Mouse (Mus musculus): ENCODE data around the gene Dock2. TPM values are rescaled to one million over a fixed set of nuclear protein-coding genes. Genes with fewer than 3 reads are reported as not detected.

Gene Dock2
- total RNA-seq, 1 experiment from 2014 or later: 177 TPM

DNA sequence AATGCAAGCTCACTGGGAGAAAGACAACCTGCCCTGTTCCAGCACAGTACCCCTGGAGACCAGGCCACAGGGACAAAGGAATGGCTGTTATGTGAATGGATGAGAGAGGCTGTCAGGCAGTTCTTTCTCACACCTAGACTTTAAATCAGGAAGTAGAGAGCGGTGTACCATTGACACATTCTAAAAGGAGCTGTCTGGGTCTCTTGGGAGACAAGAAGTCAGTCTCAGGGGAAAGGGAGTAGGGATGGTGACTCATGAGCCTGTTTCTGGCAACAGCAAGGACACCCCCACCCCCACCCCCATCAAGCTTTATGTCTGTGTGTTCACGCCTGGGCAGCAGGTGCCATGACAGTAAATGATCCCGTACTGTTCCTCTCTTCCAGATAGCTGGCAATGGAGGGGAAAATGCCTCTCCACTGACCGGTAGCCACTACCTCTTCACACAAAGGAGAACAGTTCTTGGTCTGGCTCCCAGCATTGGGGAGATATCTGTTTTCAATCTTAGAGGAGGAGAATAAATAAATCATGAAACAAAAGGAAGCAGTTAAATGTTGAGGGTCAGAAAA, 439.9 kb downstream of the Dock2 start:
- no peak for ATAC-seq (replicated peaks in 1 of 2; ENCODE audit: insufficient read depth in 1 of 2, low FRiP score in 2 of 2, low TSS enrichment in 1 of 2, low read depth in 1 of 2, poor library complexity in 2 of 2, severe bottlenecking in 2 of 2)

DNA sequence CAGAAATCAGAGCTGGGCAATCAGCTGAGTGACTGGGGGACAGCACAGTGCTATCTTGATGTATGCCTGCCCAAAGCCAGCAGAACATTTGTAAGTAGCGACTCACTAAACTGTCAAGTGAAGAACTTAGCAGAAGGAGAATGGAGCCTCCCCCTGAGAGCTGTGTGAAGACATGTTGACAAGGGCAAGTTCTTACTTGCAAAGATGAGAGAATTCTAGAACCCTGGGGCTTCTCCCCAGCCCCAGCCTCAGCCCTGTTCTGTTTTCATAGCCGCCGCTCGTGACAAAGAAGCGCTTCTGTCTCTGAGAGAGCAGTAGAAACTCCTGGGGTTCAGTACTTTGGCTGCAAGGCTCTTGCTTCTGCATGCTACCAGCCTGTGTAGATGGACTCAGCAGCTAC, 444.0 kb downstream of the Dock2 start:
- ATAC-seq (replicated peaks in 1 of 2; ENCODE audit: insufficient read depth in 1 of 2, low FRiP score in 2 of 2, low TSS enrichment in 1 of 2, low read depth in 1 of 2, poor library complexity in 2 of 2, severe bottlenecking in 2 of 2): no peak

- ATAC-seq (replicated peaks in 1 of 2; ENCODE audit: insufficient read depth in 1 of 2, low FRiP score in 2 of 2, low TSS enrichment in 1 of 2, low read depth in 1 of 2, poor library complexity in 2 of 2, severe bottlenecking in 2 of 2): no peak
Measured at GRCm38 (mm10) chr11:34337907-34338306, 445.8 kb downstream of the Dock2 start.

DNA sequence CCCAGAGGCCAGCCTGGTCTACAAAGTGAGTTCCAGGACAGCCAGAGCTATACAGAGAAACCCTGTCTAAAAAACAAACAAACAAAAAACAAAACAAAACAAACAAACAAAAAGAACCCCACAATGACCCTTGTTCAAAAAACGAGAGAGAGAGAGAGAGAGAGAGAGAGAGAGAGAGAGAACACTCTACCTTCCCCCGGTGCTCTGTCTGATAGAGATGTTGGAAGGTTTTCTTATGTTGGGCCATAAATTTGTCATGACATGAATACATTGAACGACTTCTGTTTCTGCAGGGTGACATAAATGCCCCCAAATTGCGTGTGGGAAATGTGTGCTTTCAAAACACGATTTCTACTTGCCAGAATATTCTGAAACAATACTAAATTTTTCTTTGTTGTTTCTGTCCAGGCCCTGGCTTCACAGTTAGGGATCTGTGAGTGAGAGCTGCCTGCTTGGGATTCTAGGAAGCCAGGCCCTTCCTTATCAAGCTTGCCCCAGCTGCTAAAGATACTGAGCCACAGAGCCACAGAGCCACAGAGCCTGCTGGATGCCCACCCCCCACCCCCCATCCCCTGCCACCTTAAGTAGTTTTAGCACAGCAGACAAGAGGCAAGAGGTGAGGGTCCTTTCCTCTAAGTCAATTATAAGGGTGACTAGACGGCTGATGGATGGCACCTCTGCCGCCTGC, 451.2 kb downstream of the Dock2 start:
- ATAC-seq (replicated peaks in 1 of 2; ENCODE audit: insufficient read depth in 1 of 2, low FRiP score in 2 of 2, low TSS enrichment in 1 of 2, low read depth in 1 of 2, poor library complexity in 2 of 2, severe bottlenecking in 2 of 2): no peak

DNA sequence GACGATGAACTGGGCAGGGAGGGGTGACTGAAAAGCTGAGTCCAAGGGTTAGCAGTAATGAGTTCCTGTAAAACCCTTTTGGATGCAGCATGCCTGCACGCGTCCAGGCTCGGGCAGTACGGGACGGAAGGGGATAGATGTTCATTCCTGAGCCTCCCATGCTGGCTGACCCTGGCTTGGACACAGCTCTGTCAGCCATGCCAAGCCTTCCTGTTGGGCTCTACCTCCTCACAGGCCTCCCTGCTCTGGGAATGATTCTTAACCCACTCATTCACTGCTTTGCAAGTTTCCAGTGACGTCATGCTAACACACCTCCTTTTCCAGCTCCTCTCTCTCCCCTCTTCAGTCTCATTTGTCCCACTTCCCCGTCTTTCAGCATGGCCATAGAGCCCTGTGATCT, 460.0 kb downstream of the Dock2 start:
- no peak for ATAC-seq (replicated peaks in 1 of 2; ENCODE audit: insufficient read depth in 1 of 2, low FRiP score in 2 of 2, low TSS enrichment in 1 of 2, low read depth in 1 of 2, poor library complexity in 2 of 2, severe bottlenecking in 2 of 2)

GRCm38 (mm10) chr11:34319282-34319681, 464.4 kb downstream of the Dock2 start:
- ATAC-seq (replicated peaks in 1 of 2; ENCODE audit: insufficient read depth in 1 of 2, low FRiP score in 2 of 2, low TSS enrichment in 1 of 2, low read depth in 1 of 2, poor library complexity in 2 of 2, severe bottlenecking in 2 of 2): no peak

DNA sequence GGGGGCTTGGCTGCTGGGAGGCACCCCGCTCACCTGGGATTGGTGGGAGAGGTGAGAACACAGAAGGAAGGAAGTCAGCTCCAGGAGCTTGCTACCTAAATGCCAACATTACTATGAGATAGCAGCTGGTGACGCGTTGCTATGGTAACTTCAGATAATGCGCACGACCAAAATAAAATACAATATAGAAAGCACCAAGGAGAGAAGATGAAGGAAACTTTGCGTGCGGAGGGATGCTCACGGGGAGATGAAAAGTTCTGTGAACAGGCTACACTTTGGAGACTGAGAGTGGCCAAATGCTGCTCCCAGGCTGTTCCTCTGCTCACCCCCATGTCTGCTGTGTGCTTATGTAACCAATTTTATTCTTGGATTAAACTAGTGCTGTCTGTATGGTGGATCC, 466.7 kb downstream of the Dock2 start:
- no peak for ATAC-seq (replicated peaks in 1 of 2; ENCODE audit: insufficient read depth in 1 of 2, low FRiP score in 2 of 2, low TSS enrichment in 1 of 2, low read depth in 1 of 2, poor library complexity in 2 of 2, severe bottlenecking in 2 of 2)

DNA sequence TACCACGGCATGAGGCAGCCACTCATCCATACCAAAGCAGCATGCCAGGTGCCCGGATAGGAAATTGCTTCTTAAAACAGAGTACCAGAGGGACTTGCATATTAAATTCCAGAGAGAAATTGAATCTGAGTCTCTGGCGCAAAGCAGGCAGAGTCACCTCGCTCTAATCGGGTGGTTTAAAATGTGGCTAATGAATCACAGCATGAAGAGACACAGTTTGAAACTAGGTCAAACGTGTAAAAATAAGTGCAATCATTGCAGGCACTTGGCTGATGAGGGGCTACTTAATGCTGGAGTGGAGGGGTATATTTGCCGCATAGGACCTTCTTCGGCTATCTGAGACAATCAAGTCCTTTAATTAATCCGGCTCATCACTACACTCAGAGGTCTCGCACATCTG, 467.5 kb downstream of the Dock2 start:
- ATAC-seq (replicated peaks in 1 of 2; ENCODE audit: insufficient read depth in 1 of 2, low FRiP score in 2 of 2, low TSS enrichment in 1 of 2, low read depth in 1 of 2, poor library complexity in 2 of 2, severe bottlenecking in 2 of 2): no peak

GRCm38 (mm10) chr11:34315383-34315782, 468.3 kb downstream of the Dock2 start:
- ATAC-seq (replicated peaks in 1 of 2; ENCODE audit: insufficient read depth in 1 of 2, low FRiP score in 2 of 2, low TSS enrichment in 1 of 2, low read depth in 1 of 2, poor library complexity in 2 of 2, severe bottlenecking in 2 of 2): no peak

DNA sequence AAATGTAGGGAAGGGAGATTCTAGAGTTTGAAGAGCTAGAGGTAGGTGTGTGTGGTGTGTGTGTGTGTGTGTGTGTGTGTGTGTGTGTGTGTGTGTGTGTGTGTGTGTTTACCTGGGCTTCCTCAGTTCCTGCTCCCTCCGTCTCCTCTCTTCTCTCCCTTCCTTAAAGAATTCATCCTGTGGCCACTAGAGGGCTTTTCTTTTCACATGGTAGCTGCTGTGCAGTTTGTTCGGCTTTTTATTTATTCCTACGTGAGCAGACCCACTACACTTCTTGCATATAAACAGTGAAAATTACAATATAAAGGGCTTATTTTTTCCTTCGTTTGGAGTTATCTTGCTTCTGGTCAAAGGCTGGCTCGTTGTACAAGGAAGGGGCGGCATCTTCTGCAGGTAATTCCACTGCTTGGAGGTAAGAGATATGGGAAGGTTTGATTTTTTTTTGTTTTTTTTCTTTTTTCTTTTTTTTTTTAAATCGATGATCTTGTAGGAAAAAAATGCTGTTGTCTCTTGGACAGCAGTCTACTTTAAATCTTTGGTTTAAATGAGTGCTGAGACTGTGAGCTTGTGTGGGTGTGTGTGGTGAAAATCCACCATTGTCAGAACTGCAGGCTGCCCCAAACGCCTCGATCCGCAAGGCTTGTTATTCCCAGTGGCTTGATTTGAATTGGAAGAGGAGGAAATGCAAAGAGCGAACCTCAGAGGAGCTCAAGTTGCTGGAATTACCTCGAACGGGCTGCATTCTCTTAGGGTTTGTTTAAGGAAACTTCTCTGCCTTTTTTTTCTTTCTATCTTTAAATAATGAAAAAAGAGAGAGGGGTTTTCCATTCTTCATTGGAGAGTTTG, 468.9 kb downstream of the Dock2 start, which contains the start of gene Fam196b:
Gene Fam196b, plus strand, starts transcription at position 289 of the 846 bp plus-strand sequence.
- peak; percentile 49 to 66; a peak in 2 of 4 replicates for ATAC-seq (replicated peaks in 1 of 2; ENCODE audit: insufficient read depth in 1 of 2, low FRiP score in 2 of 2, low TSS enrichment in 1 of 2, low read depth in 1 of 2, poor library complexity in 2 of 2, severe bottlenecking in 2 of 2)

- no peak for ATAC-seq (replicated peaks in 1 of 2; ENCODE audit: insufficient read depth in 1 of 2, low FRiP score in 2 of 2, low TSS enrichment in 1 of 2, low read depth in 1 of 2, poor library complexity in 2 of 2, severe bottlenecking in 2 of 2)
Measured at GRCm38 (mm10) chr11:34312208-34312607, 471.5 kb downstream of the Dock2 start.

GRCm38 (mm10) chr11:34311717-34312116, 472.0 kb downstream of the Dock2 start:
- ATAC-seq (replicated peaks in 1 of 2; ENCODE audit: insufficient read depth in 1 of 2, low FRiP score in 2 of 2, low TSS enrichment in 1 of 2, low read depth in 1 of 2, poor library complexity in 2 of 2, severe bottlenecking in 2 of 2): 0 out of 4 replicates have a peak, but pooled peaks of 1 of the 2 experiments have one; percentile 36

- no peak for ATAC-seq (replicated peaks in 1 of 2; ENCODE audit: insufficient read depth in 1 of 2, low FRiP score in 2 of 2, low TSS enrichment in 1 of 2, low read depth in 1 of 2, poor library complexity in 2 of 2, severe bottlenecking in 2 of 2)
Measured at GRCm38 (mm10) chr11:34309360-34309759, 474.3 kb downstream of the Dock2 start.

GRCm38 (mm10) chr11:34308731-34309130, 475.0 kb downstream of the Dock2 start:
- no peak for ATAC-seq (replicated peaks in 1 of 2; ENCODE audit: insufficient read depth in 1 of 2, low FRiP score in 2 of 2, low TSS enrichment in 1 of 2, low read depth in 1 of 2, poor library complexity in 2 of 2, severe bottlenecking in 2 of 2)

GRCm38 (mm10) chr11:34306231-34306630, 477.5 kb downstream of the Dock2 start:
- no peak for ATAC-seq (replicated peaks in 1 of 2; ENCODE audit: insufficient read depth in 1 of 2, low FRiP score in 2 of 2, low TSS enrichment in 1 of 2, low read depth in 1 of 2, poor library complexity in 2 of 2, severe bottlenecking in 2 of 2)

- no peak for ATAC-seq (replicated peaks in 1 of 2; ENCODE audit: insufficient read depth in 1 of 2, low FRiP score in 2 of 2, low TSS enrichment in 1 of 2, low read depth in 1 of 2, poor library complexity in 2 of 2, severe bottlenecking in 2 of 2)
Measured at GRCm38 (mm10) chr11:34300064-34300463, 483.6 kb downstream of the Dock2 start.

- ATAC-seq (replicated peaks in 1 of 2; ENCODE audit: insufficient read depth in 1 of 2, low FRiP score in 2 of 2, low TSS enrichment in 1 of 2, low read depth in 1 of 2, poor library complexity in 2 of 2, severe bottlenecking in 2 of 2): no peak
Measured at GRCm38 (mm10) chr11:34299550-34299949, 484.1 kb downstream of the Dock2 start.

GRCm38 (mm10) chr11:34297698-34298378, 485.9 kb downstream of the Dock2 start:
- ATAC-seq (replicated peaks in 1 of 2; ENCODE audit: insufficient read depth in 1 of 2, low FRiP score in 2 of 2, low TSS enrichment in 1 of 2, low read depth in 1 of 2, poor library complexity in 2 of 2, severe bottlenecking in 2 of 2): no peak

Data from hematopoietic stem cell, adult 5-6 weeks (primary cell).